Mouse (Mus musculus) lung, postnatal 0 days (tissue): ENCODE results near the gene Nfe2l3.

Experiments used
- CTCF ChIP-seq: IDR thresholded peaks from 2 replicates; pipeline ENCODE4 v1.5.1; 2016; ENCODE audit warnings: antibody characterized with exemption, mild to moderate bottlenecking
- EP300 ChIP-seq: IDR thresholded peaks from 2 replicates; pipeline ENCODE4 v1.6.1; 2016; ENCODE audit warnings: antibody characterized with exemption, mild to moderate bottlenecking, control low read depth

DNA sequence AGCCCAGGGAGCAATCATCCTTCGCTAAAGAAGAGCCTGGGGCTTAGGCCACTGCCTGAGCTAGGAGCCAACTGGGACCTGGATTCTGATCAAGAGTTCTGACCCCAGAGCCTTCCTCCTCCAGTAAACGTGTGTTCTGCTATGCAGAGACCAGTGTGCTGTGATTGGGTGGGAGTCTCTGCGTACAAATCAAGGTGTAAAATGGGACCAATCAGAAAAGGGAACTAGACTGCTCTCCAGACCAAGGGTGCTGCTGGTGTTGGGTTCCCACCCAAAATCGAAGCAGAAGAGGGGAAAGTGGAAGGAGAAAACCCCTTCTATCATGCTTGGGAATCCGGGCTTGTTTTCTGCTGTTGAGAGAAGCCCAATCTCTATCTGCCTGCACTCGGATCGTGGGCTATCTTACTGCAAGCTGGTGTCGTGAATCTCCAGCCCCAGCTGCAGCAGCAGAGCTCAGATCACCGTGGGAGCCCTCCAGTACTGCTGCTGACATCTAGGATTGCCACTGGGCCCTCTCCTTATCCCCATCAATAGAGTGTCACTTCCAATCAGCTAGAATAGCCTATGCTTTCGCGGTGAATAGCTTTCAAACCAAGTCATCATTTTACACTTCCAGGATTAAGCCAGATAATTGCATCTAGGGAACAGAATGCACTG, 8.9 kb upstream of the Nfe2l3 start:
- no peak for TF ChIP-seq EP300
- no peak for TF ChIP-seq CTCF
